Mouse (Mus musculus) 3T3-L1 (cell line): ENCODE results near the gene Tprg.

Experiments used
- DNase-seq: peaks from one replicate; pipeline ENCODE4 v3.0.0-alpha.2; 2015; ENCODE audit warnings: low read depth, low spot score

Tprg gene

GRCm38 (mm10) chr16:25333279-25334219 lies 46.9 kb downstream of the Tprg start:
- no peak for DNase-seq

- no peak for DNase-seq
These were observed 48.6 kb downstream of the Tprg start for GRCm38 (mm10) chr16:25335058-25335703.

GRCm38 (mm10) chr16:25349626-25350025 lies 63.0 kb downstream of the Tprg start:
- DNase-seq, result peak; percentile 90

GRCm38 (mm10) chr16:25367834-25368233 lies 81.2 kb downstream of the Tprg start:
- DNase-seq, result no peak

- no peak for DNase-seq
These were observed 83.4 kb downstream of the Tprg start for GRCm38 (mm10) chr16:25369984-25370412.

- DNase-seq, result peak; percentile 78
These were observed 87.5 kb downstream of the Tprg start for GRCm38 (mm10) chr16:25374121-25374520.

- DNase-seq, result peak; percentile 59
These were observed 88.2 kb downstream of the Tprg start for GRCm38 (mm10) chr16:25374775-25375174.

- peak; percentile 97 for DNase-seq
These were observed 90.2 kb downstream of the Tprg start for GRCm38 (mm10) chr16:25376720-25377373.

- peak; percentile 42 for DNase-seq
These were observed 91.1 kb downstream of the Tprg start for GRCm38 (mm10) chr16:25377695-25378094.

- peak; percentile 55 for DNase-seq
These were observed 99.0 kb downstream of the Tprg start for GRCm38 (mm10) chr16:25385498-25386192.

- DNase-seq, result peak; percentile 36
These were observed 108.1 kb downstream of the Tprg start for GRCm38 (mm10) chr16:25394676-25395075.

- DNase-seq, result no peak
These were observed 117.5 kb downstream of the Tprg start for GRCm38 (mm10) chr16:25404156-25404555.

- peak; percentile 74 for DNase-seq
These were observed 120.7 kb downstream of the Tprg start for GRCm38 (mm10) chr16:25407204-25407886.

- DNase-seq, result no peak
These were observed 121.4 kb downstream of the Tprg start for GRCm38 (mm10) chr16:25408032-25408431.

GRCm38 (mm10) chr16:25411307-25411706 lies 124.7 kb downstream of the Tprg start:
- DNase-seq, result no peak

GRCm38 (mm10) chr16:25413885-25414284 lies 127.3 kb downstream of the Tprg start:
- no peak for DNase-seq

- no peak for DNase-seq
These were observed 128.6 kb downstream of the Tprg start for GRCm38 (mm10) chr16:25415186-25415585.

GRCm38 (mm10) chr16:25417875-25418630 lies 131.4 kb downstream of the Tprg start:
- no peak for DNase-seq

- DNase-seq, result no peak
These were observed 136.4 kb downstream of the Tprg start for GRCm38 (mm10) chr16:25422997-25423396.

- no peak for DNase-seq
These were observed 137.4 kb downstream of the Tprg start for GRCm38 (mm10) chr16:25424001-25424400.
